Mouse (Mus musculus) E14TG2a.4 (cell line): ENCODE results near the gene Fam198a.

Experiments used
- CTCF ChIP-seq: conservative IDR thresholded peaks from 2 replicates; pipeline ENCODE4 v1.5.1; 2014; ENCODE audit warnings: low read length
- NANOG ChIP-seq: IDR thresholded peaks from 2 replicates; pipeline ENCODE4 v1.6.1; 2014; ENCODE audit warnings: borderline replicate concordance, low read length, mixed read lengths
- POU5F1 ChIP-seq: IDR thresholded peaks from 2 replicates; pipeline ENCODE4 v1.6.1; 2014; ENCODE audit warnings: low read length, borderline replicate concordance

DNA sequence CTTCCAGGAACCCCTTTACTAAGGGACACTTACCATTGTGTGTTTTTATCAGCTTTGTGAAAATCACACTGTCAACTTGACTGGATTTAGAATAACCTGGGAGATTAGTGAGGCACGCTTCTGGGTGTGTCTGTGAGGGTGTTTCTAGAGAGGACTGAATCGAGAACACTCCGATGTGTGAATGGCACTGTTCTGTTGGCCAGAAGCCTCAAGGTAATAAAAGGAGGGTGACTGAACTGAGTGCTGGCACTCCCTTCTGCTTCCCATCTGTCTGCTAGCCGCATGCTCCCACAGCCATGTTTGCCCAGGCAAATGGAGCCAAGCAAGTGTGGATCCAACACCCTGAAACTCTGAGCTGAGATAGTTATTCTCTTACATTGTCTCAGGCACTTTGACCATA lies 47.2 kb downstream of the Fam198a start:
- TF ChIP-seq CTCF (no peak), POU5F1 (no peak), NANOG (no peak)
